Mouse (Mus musculus) kidney, adult 2 months (tissue): ENCODE measurements around the gene Lrrfip2.

ENCODE experiments used
- CTCF ChIP-seq: fragments of 200-500 bp; conservative IDR thresholded peaks from 2 replicates; pipeline ENCODE4 v1.5.1; 2011; ENCODE audit warnings: low read depth, mild to moderate bottlenecking, control low read depth, low read length, moderate library complexity, mixed read lengths; ENCODE audit not compliant: insufficient read depth, insufficient read length
- POLR2A ChIP-seq: fragments of 200-500 bp; IDR thresholded peaks from one replicate; pipeline ENCODE4 v1.6.1; 2011; ENCODE audit warnings: low read depth, low read length, control low read depth

GRCm38 (mm10) chr9:111245546-111245945 is 128.2 kb downstream of the Lrrfip2 start:
- TF ChIP-seq POLR2A (no peak), CTCF (no peak)
